In the genomic region with DNA sequence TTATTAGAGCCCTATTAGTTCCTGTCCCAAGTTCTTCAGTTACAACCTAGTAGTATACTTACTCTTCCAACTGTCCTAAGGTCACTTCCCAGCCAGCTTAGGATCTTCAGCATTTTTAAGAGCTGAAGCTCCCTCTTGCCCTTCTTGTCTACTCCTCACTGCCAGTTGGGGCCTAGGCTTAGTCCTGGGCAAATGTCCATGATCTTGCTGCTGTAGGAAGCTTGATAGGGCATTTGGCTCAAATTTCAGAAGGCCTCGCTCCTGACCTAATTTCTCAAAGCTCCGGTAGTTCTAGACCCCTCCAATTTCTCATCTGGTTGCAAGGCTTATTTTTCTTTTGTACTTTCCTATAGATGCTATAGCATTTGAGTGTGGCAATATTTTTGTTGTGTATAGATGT, we compare ENCODE assay signal across 18 mouse cellular contexts. TPM values are rescaled to one million over a fixed set of nuclear protein-coding genes. Genes with fewer than 3 reads are reported as not detected.
DNase-seq lines count a peak whose midpoint lies in the region; ATAC-seq and TF ChIP-seq lines count a peak whose summit lies in the region.
"Had no signal": no experiment of that assay in that cellular context is flagged by ENCODE, and none has a peak within 500 bp of the region (broad histone marks: within the 10 kb centered on the region; RNA-seq: fewer than 3 reads in every experiment).

No protein-coding gene starts in this region.

- WGBS in heart, postnatal 0 days = 65% methylated on average over 2 of the region's 2 CpGs
- 55% methylated on average over 2 of the region's 2 CpGs for WGBS in olfactory bulb, adult 2 months

- no peaks in the 10 kb centered on the region for H3K9me3 ChIP-seq in heart, postnatal 0 days (replicated peaks; ENCODE audit: control insufficient read depth, low read length)
- H3K9me3 ChIP-seq: G1E; hindbrain, embryonic 12.5 days; limb, embryonic 15.5 days had no signal

- DNase-seq in adrenal gland, postnatal 10 days = peak; percentile 51
- DNase-seq in adrenal gland, postnatal 4 days (ENCODE audit: low spot score in 2 of 2) = no peak
- DNase-seq in gastrocnemius, adult 2 months = peak; percentile 68
- DNase-seq in gastrocnemius, postnatal 10 days = no peak
- no peak for DNase-seq in heart, postnatal 0 days (ENCODE audit: low spot score)
- no peak for DNase-seq in heart, postnatal 14 days
- no peak for DNase-seq in lung, postnatal 36 days
- DNase-seq: forebrain, postnatal 0 days; kidney, adult 9 months; kidney, postnatal 4 days; lung, adult 18-20 months; thymus, postnatal 25 days had no signal

- no peak for TF ChIP-seq POLR2A in olfactory bulb, adult 2 months (IDR thresholded peaks at IDR 0.05; ENCODE audit: insufficient read depth, low read depth, low read length)

- peak overlapping the region; percentile 100 for H3K27ac ChIP-seq in gastrocnemius, adult 2 months
- H3K27ac ChIP-seq in heart, postnatal 0 days (ENCODE audit: low read depth) = peak overlapping the region; percentile 74
- 0 out of 2 replicates have a peak overlapping the region, but pooled peaks have one; percentile 6 for H3K27ac ChIP-seq in olfactory bulb, adult 2 months (ENCODE audit: insufficient read depth, low read depth, low read length)
- H3K27ac ChIP-seq: hindbrain, embryonic 12.5 days; limb, embryonic 15.5 days; stomach, postnatal 0 days had no signal

- no peak for ATAC-seq in heart, postnatal 0 days (ENCODE audit: insufficient read depth, low read depth)
- ATAC-seq: CD4-positive, CD25-positive, alpha-beta regulatory T cell, adult 4 months; forebrain, postnatal 0 days had no signal

- peaks cover 54% of the 10 kb centered on the region for H3K36me3 ChIP-seq in heart, postnatal 0 days (replicated peaks; ENCODE audit: control insufficient read depth, insufficient read depth, low read length)

- intact Hi-C loops in gastrocnemius, adult 2 months (cut with DNase I) = loop anchor here (5.0 kb wide), 1 partner anchor 151 kb away; a partner anchor contains a TSS
- intact Hi-C loops in heart, postnatal 14 days (cut with DNase I) = loop anchor here (5.0 kb wide), 1 partner anchor 181 kb away; no protein-coding TSS in a partner anchor

- no peaks in the 10 kb centered on the region for H3K27me3 ChIP-seq in heart, postnatal 0 days (ENCODE audit: control insufficient read depth, insufficient read depth, low read length)
- H3K27me3 ChIP-seq: hindbrain, embryonic 12.5 days; limb, embryonic 15.5 days had no signal

- H3K4me2 ChIP-seq in heart, postnatal 0 days (ENCODE audit: low read depth, low read length) = no peak overlapping the region
- H3K4me2 ChIP-seq: hindbrain, embryonic 12.5 days; limb, embryonic 15.5 days had no signal

- peaks cover 31% of the 10 kb centered on the region; the same call in 1 of the 2 replicates for H3K4me1 ChIP-seq in heart, postnatal 0 days (ENCODE audit: control insufficient read depth, insufficient read depth)
- peaks cover 28% of the 10 kb centered on the region for H3K4me1 ChIP-seq in olfactory bulb, adult 2 months (ENCODE audit: control insufficient read depth, insufficient read depth, low read length)

- peak overlapping the region; percentile 17 for H3K4me3 ChIP-seq in gastrocnemius, adult 2 months
- H3K4me3 ChIP-seq in heart, postnatal 0 days (ENCODE audit: low read depth, low read length) = no peak overlapping the region
- H3K4me3 ChIP-seq in olfactory bulb, adult 2 months (ENCODE audit: insufficient read depth, low read depth, low read length) = no peak overlapping the region
- H3K4me3 ChIP-seq: hindbrain, embryonic 12.5 days; limb, embryonic 15.5 days had no signal

- H3K9ac ChIP-seq in heart, postnatal 0 days (replicated peaks; ENCODE audit: low read depth, low read length) = no peak overlapping the region
- H3K9ac ChIP-seq: forebrain, postnatal 0 days; hindbrain, embryonic 12.5 days; limb, embryonic 15.5 days had no signal

- TF ChIP-seq EP300 in heart, postnatal 0 days (IDR thresholded peaks at IDR 0.05; ENCODE audit: low read depth) = no peak

- no peak for TF ChIP-seq CTCF in gastrocnemius, adult 2 months (IDR thresholded peaks at IDR 0.05)
- no peak for TF ChIP-seq CTCF in heart, postnatal 0 days (IDR thresholded peaks at IDR 0.05; ENCODE audit: low read depth)
- no peak for TF ChIP-seq CTCF in olfactory bulb, adult 2 months (IDR thresholded peaks at IDR 0.05; ENCODE audit: insufficient read depth, low read depth, low read length)

RNA-seq across cellular contexts. Expression of a gene that starts 7.7 kb away (rescaled TPM):
- total RNA-seq in adrenal gland, postnatal 10 days (2021) = 100 to 1,000 TPM; 234 to 237 TPM
- 100 to 1,000 TPM; 156 to 163 TPM for total RNA-seq in adrenal gland, postnatal 4 days (2021)
- total RNA-seq in gastrocnemius, adult 2 months (2021) = 100 to 1,000 TPM; 334 to 391 TPM
- total RNA-seq in gastrocnemius, postnatal 10 days (2021) = 100 to 1,000 TPM; 215 to 242 TPM
- total RNA-seq in heart, postnatal 0 days (2014; rRNA removed; ENCODE audit: low replicate concordance) = 348 and 401 TPM in 2 replicates
- 197 and 202 TPM in 2 replicates for polyA plus RNA-seq in heart, postnatal 0 days (2015; fragmentation: Nextera tagmentation; extraction: Ambion mirVana)
- 100 to 1,000 TPM; 560 to 604 TPM for total RNA-seq in heart, postnatal 14 days (2021)
- 154 TPM in 1 of 2 replicates, not detected in the other for polyA plus RNA-seq in olfactory bulb, adult 2 months (2012; ENCODE audit: insufficient read depth, insufficient read length, low replicate concordance, missing spikeins)

RNA-seq across cellular contexts. Expression of a gene that starts 31.3 kb away (rescaled TPM):
- 10 to 100 TPM; 28.5 to 33.5 TPM for total RNA-seq in adrenal gland, postnatal 10 days (2021)
- total RNA-seq in adrenal gland, postnatal 4 days (2021) = 10 to 100 TPM; 34.2 to 36.4 TPM
- 10 to 100 TPM; 23.8 to 24.7 TPM for total RNA-seq in gastrocnemius, adult 2 months (2021)
- 10 to 100 TPM; 27.1 to 27.5 TPM for total RNA-seq in gastrocnemius, postnatal 10 days (2021)
- total RNA-seq in heart, postnatal 0 days (2014; rRNA removed; ENCODE audit: low replicate concordance) = 43.7 and 49.0 TPM in 2 replicates
- polyA plus RNA-seq in heart, postnatal 0 days (2015; fragmentation: Nextera tagmentation; extraction: Ambion mirVana) = 42.9 and 43.3 TPM in 2 replicates
- total RNA-seq in heart, postnatal 14 days (2021) = 10 to 100 TPM; 29.6 TPM
- not detected in 2 replicates for polyA plus RNA-seq in olfactory bulb, adult 2 months (2012; ENCODE audit: insufficient read depth, insufficient read length, low replicate concordance, missing spikeins)

Comparison
In these comparisons a context has a peak if more than half of its experiments do, and no peak if none do; other contexts are left out.
1. DNase-seq: peak in adrenal gland, postnatal 10 days (single experiment) and gastrocnemius, adult 2 months (single experiment); none in adrenal gland, postnatal 4 days (0 of 2), gastrocnemius, postnatal 10 days (single experiment), heart, postnatal 0 days (single experiment), heart, postnatal 14 days (0 of 2) and lung, postnatal 36 days (single experiment).
2. H3K27ac ChIP-seq: peak in every context shown above with its lines; median percentile 100 in gastrocnemius, adult 2 months; 74 in heart, postnatal 0 days; 6 in olfactory bulb, adult 2 months.